1 mouse cellular context compared by ENCODE assay signal in the genomic region with DNA sequence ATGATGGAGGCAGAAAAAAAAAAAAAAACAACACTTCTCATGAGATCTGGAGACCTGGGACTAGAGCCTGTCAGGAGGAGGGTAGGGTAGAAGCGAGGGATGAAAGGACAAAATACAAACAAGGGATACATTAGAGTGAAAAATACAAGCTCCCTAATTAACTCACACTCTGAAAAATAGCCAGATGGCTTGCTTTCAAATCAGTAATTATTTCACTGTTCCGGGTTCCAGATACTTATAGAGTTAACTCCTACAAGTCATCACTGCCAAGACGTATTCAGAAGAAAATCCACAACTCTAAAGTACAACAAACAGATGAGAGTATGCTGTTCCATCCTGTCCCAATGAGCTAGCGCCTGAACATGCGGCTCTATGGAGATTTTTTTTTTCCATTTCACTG.
TF ChIP-seq lines count a peak whose summit lies in the region.

No protein-coding gene starts in this region.

TF ChIP-seq in MEL, 35 proteins besides CTCF, POLR2A, EP300 and RAD21 (continued from another document):
- TF ChIP-seq TAL1 (IDR thresholded peaks at IDR 0.05; ENCODE audit: low read length) (no peak), KAT2A (conservative IDR thresholded peaks at IDR 0.05; ENCODE audit: low read depth, low read length) (no peak), JUND (IDR thresholded peaks at IDR 0.05; ENCODE audit: low read depth, low read length) (no peak), MEF2A (IDR thresholded peaks at IDR 0.05; ENCODE audit: extremely low read depth, insufficient replicate concordance, low read depth, low read length, poor library complexity, severe bottlenecking) (no peak), SMC3 (IDR thresholded peaks at IDR 0.05; ENCODE audit: low read depth, low read length) (no peak), NELFE (IDR thresholded peaks at IDR 0.05; ENCODE audit: low read depth, low read length) (no peak), SIN3A (IDR thresholded peaks at IDR 0.05; ENCODE audit: low read length) (no peak), BHLHE40 (IDR thresholded peaks at IDR 0.05; ENCODE audit: borderline replicate concordance, low read depth, low read length) (no peak), POLR2AphosphoS2 (IDR thresholded peaks at IDR 0.05; ENCODE audit: low read length) (no peak), GABPA (IDR thresholded peaks at IDR 0.05; ENCODE audit: low read depth, low read length) (no peak), USF1 (IDR thresholded peaks at IDR 0.05; ENCODE audit: low read depth, low read length) (no peak), MXI1 (IDR thresholded peaks at IDR 0.05; ENCODE audit: low read depth, low read length) (no peak), ETS1 (IDR thresholded peaks at IDR 0.05; ENCODE audit: low read depth, low read length) (no peak)
TF ChIP-seq in MEL: peak in this region for 0.
